Mouse (Mus musculus): ENCODE data around the gene Prkce. TPM values are rescaled to one million over a fixed set of nuclear protein-coding genes. Genes with fewer than 3 reads are reported as not detected.

The Prkce gene
- polyA plus RNA-seq, 1 experiment: 21.8 TPM

- TF ChIP-seq POLR2A (IDR thresholded peaks at IDR 0.05; ENCODE audit: borderline replicate concordance, extremely low read depth, insufficient read depth, insufficient read length, poor library complexity, severe bottlenecking): no peak
- TF ChIP-seq CTCF (IDR thresholded peaks at IDR 0.05; ENCODE audit: borderline replicate concordance, extremely low read depth, insufficient read depth, insufficient read length): no peak
- DNase-seq (ENCODE audit: low read depth): peak; percentile 79
Measured at GRCm38 (mm10) chr17:86429877-86430276, 262.3 kb downstream of the Prkce start.

GRCm38 (mm10) chr17:86433117-86433516 lies 265.5 kb downstream of the Prkce start:
- TF ChIP-seq CTCF (IDR thresholded peaks at IDR 0.05; ENCODE audit: borderline replicate concordance, extremely low read depth, insufficient read depth, insufficient read length) (no peak), POLR2A (IDR thresholded peaks at IDR 0.05; ENCODE audit: borderline replicate concordance, extremely low read depth, insufficient read depth, insufficient read length, poor library complexity, severe bottlenecking) (no peak)
- no peak for DNase-seq (ENCODE audit: low read depth)

GRCm38 (mm10) chr17:86433813-86434212 lies 266.2 kb downstream of the Prkce start:
- peak; percentile 59 for DNase-seq (ENCODE audit: low read depth)
- TF ChIP-seq CTCF (IDR thresholded peaks at IDR 0.05; ENCODE audit: borderline replicate concordance, extremely low read depth, insufficient read depth, insufficient read length): no peak

GRCm38 (mm10) chr17:86434781-86435180 lies 267.2 kb downstream of the Prkce start:
- TF ChIP-seq POLR2A (IDR thresholded peaks at IDR 0.05; ENCODE audit: borderline replicate concordance, extremely low read depth, insufficient read depth, insufficient read length, poor library complexity, severe bottlenecking) (no peak), CTCF (IDR thresholded peaks at IDR 0.05; ENCODE audit: borderline replicate concordance, extremely low read depth, insufficient read depth, insufficient read length) (no peak)
- DNase-seq (ENCODE audit: low read depth): no peak

GRCm38 (mm10) chr17:86435570-86435969 lies 268.0 kb downstream of the Prkce start:
- TF ChIP-seq CTCF (IDR thresholded peaks at IDR 0.05; ENCODE audit: borderline replicate concordance, extremely low read depth, insufficient read depth, insufficient read length) (no peak), POLR2A (IDR thresholded peaks at IDR 0.05; ENCODE audit: borderline replicate concordance, extremely low read depth, insufficient read depth, insufficient read length, poor library complexity, severe bottlenecking) (no peak)
- DNase-seq (ENCODE audit: low read depth): no peak

- DNase-seq (ENCODE audit: low read depth): no peak
- TF ChIP-seq CTCF (IDR thresholded peaks at IDR 0.05; ENCODE audit: borderline replicate concordance, extremely low read depth, insufficient read depth, insufficient read length) (no peak), POLR2A (IDR thresholded peaks at IDR 0.05; ENCODE audit: borderline replicate concordance, extremely low read depth, insufficient read depth, insufficient read length, poor library complexity, severe bottlenecking) (no peak)
Measured at GRCm38 (mm10) chr17:86435984-86436383, 268.4 kb downstream of the Prkce start.

DNA sequence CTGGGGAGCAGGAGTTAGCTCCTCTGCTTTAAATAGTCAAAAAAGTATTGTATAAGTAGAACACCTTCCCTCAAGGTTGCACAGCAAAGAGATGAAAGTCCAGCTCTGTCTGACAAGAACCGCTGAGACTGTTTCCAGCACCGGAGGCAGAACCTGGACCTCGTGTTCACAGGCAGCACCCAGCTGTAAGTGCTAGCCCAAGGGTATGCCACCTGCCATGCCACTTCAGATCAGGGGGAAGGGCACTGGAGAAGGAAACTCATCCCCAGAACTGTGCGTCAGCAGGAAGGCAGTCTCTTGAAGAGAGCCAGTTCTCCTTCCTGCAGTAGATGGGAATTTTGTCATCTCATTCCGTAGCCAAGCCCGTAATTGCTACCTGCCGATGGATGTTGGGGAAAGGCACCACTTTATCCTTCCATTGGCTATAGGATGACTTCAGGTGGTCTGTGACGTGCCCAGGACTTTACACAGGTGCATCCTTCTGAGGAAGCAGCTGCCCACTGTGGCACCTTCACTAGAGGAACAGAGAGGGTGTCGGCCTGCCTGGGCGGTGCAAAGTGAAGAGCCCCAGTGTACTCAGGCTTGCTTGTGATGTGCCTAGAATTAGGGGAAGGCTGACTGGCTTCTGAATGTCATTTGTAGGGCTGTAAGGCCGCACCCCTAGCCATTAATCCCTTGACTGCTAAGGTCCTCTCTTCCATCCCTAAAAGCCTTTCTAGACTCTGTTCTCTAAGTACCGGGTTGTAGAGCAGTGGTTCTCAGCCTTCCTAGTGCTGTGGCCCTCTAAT lies 269.2 kb downstream of the Prkce start:
- DNase-seq (ENCODE audit: low read depth): no peak
- no peak for TF ChIP-seq CTCF (IDR thresholded peaks at IDR 0.05; ENCODE audit: borderline replicate concordance, extremely low read depth, insufficient read depth, insufficient read length)
- TF ChIP-seq POLR2A (IDR thresholded peaks at IDR 0.05; ENCODE audit: borderline replicate concordance, extremely low read depth, insufficient read depth, insufficient read length, poor library complexity, severe bottlenecking): no peak

DNA sequence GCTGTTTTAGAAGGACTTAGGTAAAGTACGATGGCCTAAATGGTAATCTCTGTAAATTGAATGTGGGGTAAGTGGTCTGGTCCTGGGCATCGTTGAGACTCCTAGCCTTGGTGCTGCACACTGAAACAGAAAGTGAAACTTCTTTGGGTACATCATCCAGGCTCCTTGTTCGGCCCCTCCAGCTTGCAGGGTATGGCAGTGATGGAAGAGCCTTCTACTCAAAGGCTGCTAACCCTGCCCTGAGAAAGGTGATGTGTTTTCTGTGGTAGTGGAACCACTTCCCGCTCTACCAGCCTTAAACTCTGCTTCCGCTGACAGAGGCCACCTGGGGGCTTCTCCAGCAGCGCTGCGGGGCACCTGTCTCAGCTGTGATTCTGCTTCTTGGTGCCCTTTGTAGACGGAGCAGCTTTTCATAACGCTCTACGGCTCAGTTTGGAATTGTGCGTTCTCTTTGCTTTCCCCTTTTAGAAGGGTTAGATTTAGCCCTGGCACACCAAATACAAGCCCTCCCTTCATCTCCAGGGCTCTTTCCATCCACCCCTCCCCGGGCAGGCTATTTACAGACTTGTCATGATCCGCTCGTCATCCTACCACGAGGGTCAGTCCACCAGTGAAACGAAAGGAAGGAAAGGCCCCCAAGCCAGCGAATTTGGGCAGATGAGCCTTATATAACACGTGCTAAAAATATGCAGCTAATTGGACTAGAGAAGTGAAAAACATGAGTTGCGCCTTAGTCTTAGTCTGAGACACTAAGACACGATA lies 270.1 kb downstream of the Prkce start:
- DNase-seq (ENCODE audit: low read depth): no peak
- TF ChIP-seq POLR2A (IDR thresholded peaks at IDR 0.05; ENCODE audit: borderline replicate concordance, extremely low read depth, insufficient read depth, insufficient read length, poor library complexity, severe bottlenecking): no peak
- TF ChIP-seq CTCF (IDR thresholded peaks at IDR 0.05; ENCODE audit: borderline replicate concordance, extremely low read depth, insufficient read depth, insufficient read length): no peak

- TF ChIP-seq CTCF (IDR thresholded peaks at IDR 0.05; ENCODE audit: borderline replicate concordance, extremely low read depth, insufficient read depth, insufficient read length) (no peak), POLR2A (IDR thresholded peaks at IDR 0.05; ENCODE audit: borderline replicate concordance, extremely low read depth, insufficient read depth, insufficient read length, poor library complexity, severe bottlenecking) (no peak)
Measured at GRCm38 (mm10) chr17:86438278-86438661, 270.7 kb downstream of the Prkce start.

DNA sequence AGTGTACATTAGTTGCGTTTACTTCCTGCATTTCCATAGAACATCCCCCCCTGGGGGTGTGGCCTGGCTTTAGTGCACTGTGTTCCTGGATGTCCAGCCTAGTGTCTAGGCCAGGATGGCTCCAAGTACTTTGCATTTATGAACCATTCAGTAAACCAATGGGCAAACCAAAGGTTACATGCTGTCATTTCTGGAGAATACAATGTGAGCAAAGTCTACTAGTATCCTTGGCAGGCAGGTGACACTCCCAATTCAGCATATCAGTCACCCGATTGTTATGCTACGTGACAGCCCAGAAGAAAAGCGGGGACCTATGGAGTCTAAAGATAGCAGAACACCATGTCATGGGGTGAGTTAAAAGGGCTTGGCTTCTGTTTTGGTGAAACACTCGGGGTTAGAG lies 271.2 kb downstream of the Prkce start:
- no peak for DNase-seq (ENCODE audit: low read depth)
- TF ChIP-seq CTCF (IDR thresholded peaks at IDR 0.05; ENCODE audit: borderline replicate concordance, extremely low read depth, insufficient read depth, insufficient read length) (no peak), POLR2A (IDR thresholded peaks at IDR 0.05; ENCODE audit: borderline replicate concordance, extremely low read depth, insufficient read depth, insufficient read length, poor library complexity, severe bottlenecking) (no peak)

More at GRCm38 (mm10) chr17:86438278-86438661, 270.7 kb downstream of the Prkce start:
- no peak for DNase-seq (ENCODE audit: low read depth)

DNA sequence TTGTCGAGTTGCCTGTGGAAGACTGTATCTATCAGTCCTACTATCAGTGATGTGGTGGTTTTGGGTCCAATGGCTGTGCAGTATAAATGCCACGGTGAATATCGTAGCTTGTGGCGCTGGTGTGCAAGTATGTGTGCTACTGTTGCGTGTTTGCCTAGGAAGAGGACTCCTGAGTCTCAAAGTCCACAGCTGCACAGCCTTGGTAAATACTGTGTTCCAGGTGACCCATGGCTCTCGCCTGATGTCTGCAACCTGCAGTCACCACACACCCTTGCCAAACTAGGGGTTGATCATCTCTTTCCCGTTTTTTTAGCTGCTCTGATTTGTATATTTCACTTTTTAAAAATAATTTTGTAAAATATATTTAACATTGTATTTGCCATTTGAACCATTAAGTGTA lies 273.5 kb downstream of the Prkce start:
- no peak for DNase-seq (ENCODE audit: low read depth)
- TF ChIP-seq CTCF (IDR thresholded peaks at IDR 0.05; ENCODE audit: borderline replicate concordance, extremely low read depth, insufficient read depth, insufficient read length) (no peak), POLR2A (IDR thresholded peaks at IDR 0.05; ENCODE audit: borderline replicate concordance, extremely low read depth, insufficient read depth, insufficient read length, poor library complexity, severe bottlenecking) (no peak)

- TF ChIP-seq POLR2A (IDR thresholded peaks at IDR 0.05; ENCODE audit: borderline replicate concordance, extremely low read depth, insufficient read depth, insufficient read length, poor library complexity, severe bottlenecking) (no peak), CTCF (IDR thresholded peaks at IDR 0.05; ENCODE audit: borderline replicate concordance, extremely low read depth, insufficient read depth, insufficient read length) (no peak)
- DNase-seq (ENCODE audit: low read depth): no peak
Measured at GRCm38 (mm10) chr17:86443886-86444285, 276.3 kb downstream of the Prkce start.

Measured in brain, embryonic 14.5 days (tissue).